Mouse (Mus musculus): ENCODE measurements around the gene Ggt5. TPM values are rescaled to one million over a fixed set of nuclear protein-coding genes. Genes with fewer than 3 reads are reported as not detected.
A peak's percentile ranks its signal among the peaks of the same experiment; 100 is the strongest.

Gene Ggt5
- polyA plus RNA-seq, 1 experiment from 2014 or later = 7.9 TPM

GRCm38 (mm10) chr10:75595981-75596380 is 6.8 kb downstream of the Ggt5 start:
- no peak overlapping the region for H3K9ac ChIP-seq
- no peak overlapping the region for H3K4me2 ChIP-seq (replicated peaks)
- H3K36me3 ChIP-seq = no peaks in the 10 kb centered on the region
- no peaks in the 10 kb centered on the region for H3K27me3 ChIP-seq (replicated peaks)
- no peak for ATAC-seq
- H3K27ac ChIP-seq = no peak overlapping the region
- H3K4me1 ChIP-seq (replicated peaks) = peaks cover 12% of the 10 kb centered on the region
- 70% methylated on average over 8 of the region's 8 CpGs for WGBS
- H3K9me3 ChIP-seq = no peaks in the 10 kb centered on the region
- H3K4me3 ChIP-seq (replicated peaks) = no peak overlapping the region

DNA sequence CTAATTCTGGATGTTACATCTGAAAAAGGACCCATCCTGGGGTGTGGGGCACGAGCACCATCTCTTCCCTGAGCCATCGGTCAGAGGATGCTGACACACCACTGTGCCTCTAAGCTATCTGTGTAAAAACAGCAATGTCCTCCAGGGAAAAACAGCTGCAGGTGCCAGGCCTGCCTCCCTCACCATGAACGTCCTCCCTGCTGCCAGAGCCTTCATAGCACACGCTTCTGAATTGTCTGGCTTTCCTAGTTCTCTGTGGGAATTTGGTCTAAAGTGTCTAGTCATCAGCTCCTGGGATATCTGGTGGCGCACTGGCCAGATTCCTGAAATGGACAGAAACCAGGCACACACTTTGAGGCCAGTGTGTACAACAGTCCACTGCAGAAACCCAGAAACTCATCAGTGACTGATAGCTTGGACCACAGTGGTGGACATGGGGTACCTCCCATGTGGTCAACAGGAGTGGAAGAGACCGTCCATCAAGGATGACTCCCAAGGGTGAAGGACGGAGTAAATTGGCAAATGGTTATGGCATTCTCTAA is 11.1 kb downstream of the Ggt5 start:
- Histone ChIP-seq H3K27ac (no peak overlapping the region), H3K4me2 (replicated peaks) (no peak overlapping the region), H3K9me3 (no peaks in the 10 kb centered on the region), H3K4me3 (replicated peaks) (no peak overlapping the region), H3K36me3 (no peaks in the 10 kb centered on the region), H3K9ac (no peak overlapping the region), H3K27me3 (replicated peaks) (no peaks in the 10 kb centered on the region), H3K4me1 (replicated peaks) (no peaks in the 10 kb centered on the region)
- 68% methylated on average over 7 of the region's 7 CpGs for WGBS
- no peak for ATAC-seq

DNA sequence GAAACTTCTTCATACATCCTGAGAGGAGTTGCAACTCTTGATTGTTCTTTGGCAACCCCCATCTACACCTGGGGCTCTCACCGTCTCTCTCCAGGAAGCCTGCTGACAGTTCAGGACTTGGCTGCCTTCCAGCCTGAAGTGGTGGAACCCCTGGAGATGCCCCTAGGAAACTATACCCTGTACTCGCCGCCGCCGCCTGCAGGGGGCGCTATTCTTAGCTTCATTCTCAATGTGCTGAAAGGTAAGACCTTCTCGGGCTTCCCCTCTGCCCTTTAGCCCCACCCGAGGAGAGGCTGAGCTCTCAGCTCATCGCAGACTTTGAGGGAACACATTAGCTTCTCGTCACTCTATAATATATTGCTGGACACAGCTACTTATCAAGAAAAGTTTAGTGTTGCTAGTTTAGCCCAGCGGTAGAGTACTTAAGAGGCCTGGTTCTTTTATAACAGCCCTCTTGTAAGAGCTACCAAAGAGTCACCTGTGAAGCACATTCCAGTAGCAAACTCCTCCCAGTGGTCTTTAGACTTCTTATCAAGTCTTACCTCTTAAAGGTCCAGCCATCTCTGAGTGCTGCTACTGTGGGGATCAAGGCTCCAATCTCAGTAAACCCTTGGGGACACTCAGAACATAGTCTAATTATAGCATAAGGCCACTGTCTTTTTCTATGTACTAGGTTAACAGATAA is 16.2 kb downstream of the Ggt5 start:
- no peaks in the 10 kb centered on the region for H3K27me3 ChIP-seq (replicated peaks)
- WGBS = 30% methylated on average over 11 of the region's 11 CpGs

GRCm38 (mm10) chr10:75607253-75607652 is 18.1 kb downstream of the Ggt5 start:
- 90% methylated on average over 4 of the region's 4 CpGs for WGBS
- Histone ChIP-seq H3K4me1 (replicated peaks) (no peaks in the 10 kb centered on the region), H3K27ac (no peak overlapping the region), H3K36me3 (no peaks in the 10 kb centered on the region), H3K4me3 (replicated peaks) (no peak overlapping the region), H3K27me3 (replicated peaks) (no peaks in the 10 kb centered on the region), H3K9ac (no peak overlapping the region), H3K4me2 (replicated peaks) (no peak overlapping the region), H3K9me3 (no peaks in the 10 kb centered on the region)
- ATAC-seq = no peak

More for the DNA sequence above, 16.2 kb downstream of the Ggt5 start:
- H3K4me3 ChIP-seq (replicated peaks) = no peak overlapping the region
- no peaks in the 10 kb centered on the region for H3K4me1 ChIP-seq (replicated peaks)
- no peaks in the 10 kb centered on the region for H3K9me3 ChIP-seq
- H3K4me2 ChIP-seq (replicated peaks) = no peak overlapping the region
- ATAC-seq = no peak
- H3K9ac ChIP-seq = no peak overlapping the region
- no peak overlapping the region for H3K27ac ChIP-seq
- H3K36me3 ChIP-seq = no peaks in the 10 kb centered on the region

- H3K4me2 ChIP-seq (replicated peaks) = no peak overlapping the region
- H3K36me3 ChIP-seq = no peaks in the 10 kb centered on the region
- H3K27ac ChIP-seq = no peak overlapping the region
- H3K9me3 ChIP-seq = no peaks in the 10 kb centered on the region
- no peaks in the 10 kb centered on the region for H3K4me1 ChIP-seq (replicated peaks)
- no peaks in the 10 kb centered on the region for H3K27me3 ChIP-seq (replicated peaks)
- ATAC-seq = no peak
- whole genome bisulfite sequencing = 90% methylated on average over 11 of the region's 11 CpGs
- H3K9ac ChIP-seq = no peak overlapping the region
- H3K4me3 ChIP-seq (replicated peaks) = no peak overlapping the region
Measured at GRCm38 (mm10) chr10:75608975-75609374, 19.8 kb downstream of the Ggt5 start.

- no peak for ATAC-seq
- no peak overlapping the region for H3K4me3 ChIP-seq (replicated peaks)
Measured at GRCm38 (mm10) chr10:75610486-75610885, 21.3 kb downstream of the Ggt5 start.

DNA sequence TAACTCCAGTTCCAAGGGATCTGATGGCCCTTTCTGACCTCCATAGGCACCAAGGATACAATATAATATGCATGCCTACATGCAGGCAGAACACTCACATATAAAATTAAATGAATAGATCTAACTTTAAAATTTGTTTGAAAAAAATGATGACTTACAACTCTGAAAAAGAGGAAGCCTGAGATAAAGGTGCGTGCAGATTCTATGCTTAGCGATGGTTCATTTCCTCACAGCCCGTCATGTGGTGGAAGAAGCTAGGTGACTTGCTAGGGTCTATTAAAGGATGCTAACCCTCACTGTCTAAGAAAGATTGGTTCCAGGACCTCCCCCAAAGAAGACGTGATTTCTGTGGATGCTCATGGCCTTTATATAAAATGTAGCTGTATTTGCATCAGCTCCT is 26.9 kb downstream of the Ggt5 start:
- no peak for ATAC-seq
- Histone ChIP-seq H3K27ac (no peak overlapping the region), H3K4me1 (replicated peaks) (no peaks in the 10 kb centered on the region), H3K4me3 (replicated peaks) (no peak overlapping the region), H3K9me3 (no peaks in the 10 kb centered on the region), H3K4me2 (replicated peaks) (no peak overlapping the region), H3K9ac (no peak overlapping the region), H3K36me3 (no peaks in the 10 kb centered on the region), H3K27me3 (replicated peaks) (no peaks in the 10 kb centered on the region)
- WGBS = 85% methylated on average over 4 of the region's 4 CpGs

More at GRCm38 (mm10) chr10:75610486-75610885, 21.3 kb downstream of the Ggt5 start:
- Histone ChIP-seq H3K4me1 (replicated peaks) (no peaks in the 10 kb centered on the region), H3K27me3 (replicated peaks) (no peaks in the 10 kb centered on the region), H3K27ac (no peak overlapping the region), H3K4me2 (replicated peaks) (no peak overlapping the region), H3K9ac (no peak overlapping the region), H3K36me3 (no peaks in the 10 kb centered on the region), H3K9me3 (no peaks in the 10 kb centered on the region)
- WGBS = 45% methylated on average over 7 of the region's 7 CpGs

DNA sequence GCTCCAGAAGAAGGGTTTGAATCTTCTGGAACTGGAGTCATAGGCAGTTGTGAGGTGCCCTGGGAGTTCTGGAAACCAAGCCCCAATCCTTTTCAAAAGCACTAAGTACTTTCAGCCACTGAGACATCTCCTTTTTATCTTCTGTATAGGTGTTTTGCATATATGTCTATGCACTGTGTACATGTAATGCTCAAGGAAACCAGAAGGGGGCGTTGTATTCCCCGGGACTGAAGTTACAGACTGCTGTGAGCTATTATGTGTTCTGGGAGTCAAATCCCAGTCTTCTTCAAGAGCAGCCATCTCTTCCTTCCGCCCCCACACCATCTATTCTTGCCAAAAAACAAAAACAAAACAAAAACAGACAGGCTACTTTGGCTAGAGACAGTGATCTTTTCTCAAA is 31.7 kb downstream of the Ggt5 start:
- WGBS = 55% methylated on average over 3 of the region's 3 CpGs
- Histone ChIP-seq H3K27me3 (replicated peaks) (no peaks in the 10 kb centered on the region), H3K4me1 (replicated peaks) (no peaks in the 10 kb centered on the region), H3K9ac (no peak overlapping the region), H3K4me2 (replicated peaks) (no peak overlapping the region), H3K9me3 (no peaks in the 10 kb centered on the region), H3K4me3 (replicated peaks) (no peak overlapping the region), H3K36me3 (no peaks in the 10 kb centered on the region), H3K27ac (no peak overlapping the region)
- no peak for ATAC-seq

DNA sequence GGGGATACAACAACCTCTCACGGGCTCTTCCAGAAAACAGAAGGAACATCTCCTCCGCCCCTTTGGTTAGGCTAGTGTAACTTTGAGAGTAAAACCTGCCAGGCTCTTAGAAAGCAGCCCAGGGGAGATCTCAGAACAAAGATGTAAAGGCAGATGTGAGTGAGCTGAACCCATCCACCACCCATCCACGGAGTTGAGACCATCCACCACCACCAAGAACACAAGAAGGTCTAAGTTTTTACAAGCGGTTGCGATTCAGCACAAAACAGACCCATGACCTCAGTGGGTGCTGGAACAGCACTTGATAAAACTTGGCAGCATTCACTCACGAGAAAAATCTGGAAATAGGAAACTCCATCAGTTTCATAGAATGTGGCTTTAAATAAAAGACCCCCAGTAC is 36.8 kb downstream of the Ggt5 start:
- H3K9me3 ChIP-seq = no peaks in the 10 kb centered on the region
- 37% methylated on average over 6 of the region's 6 CpGs for WGBS
- no peaks in the 10 kb centered on the region for H3K36me3 ChIP-seq
- H3K4me2 ChIP-seq (replicated peaks) = no peak overlapping the region
- H3K9ac ChIP-seq = no peak overlapping the region
- H3K27ac ChIP-seq = no peak overlapping the region
- no peak for ATAC-seq
- no peak overlapping the region for H3K4me3 ChIP-seq (replicated peaks)
- 0 out of 2 replicates have a peak, but pooled peaks cover 3% of the 10 kb centered on the region for H3K4me1 ChIP-seq (replicated peaks)
- no peaks in the 10 kb centered on the region for H3K27me3 ChIP-seq (replicated peaks)

DNA sequence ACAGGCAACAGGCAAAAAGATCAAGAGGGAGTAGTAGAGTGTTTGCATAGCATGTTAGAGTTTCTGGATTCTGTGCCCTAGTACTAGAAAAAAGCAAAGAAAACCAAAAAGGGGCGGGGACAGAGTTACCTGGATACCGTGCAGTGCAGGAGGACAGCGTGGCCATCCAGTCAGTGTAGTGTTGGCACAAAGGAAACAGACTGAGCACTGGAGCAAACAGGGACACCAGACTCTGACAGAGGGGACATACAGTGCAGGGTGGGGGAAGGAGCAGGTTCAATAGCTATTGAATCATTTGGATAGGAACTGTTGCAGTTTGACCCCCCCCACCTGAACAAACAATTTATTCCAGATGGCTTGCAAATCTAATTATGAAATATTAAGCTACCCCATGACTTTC is 37.9 kb downstream of the Ggt5 start:
- 0 out of 2 replicates have a peak, but pooled peaks cover 3% of the 10 kb centered on the region for H3K4me1 ChIP-seq (replicated peaks)
- no peak overlapping the region for H3K4me2 ChIP-seq (replicated peaks)
- H3K9me3 ChIP-seq = no peaks in the 10 kb centered on the region
- H3K27ac ChIP-seq = no peak overlapping the region
- no peak for ATAC-seq
- no peak overlapping the region for H3K9ac ChIP-seq
- WGBS = 57% methylated on average over 3 of the region's 3 CpGs
- H3K27me3 ChIP-seq (replicated peaks) = no peaks in the 10 kb centered on the region
- H3K4me3 ChIP-seq (replicated peaks) = no peak overlapping the region
- H3K36me3 ChIP-seq = no peaks in the 10 kb centered on the region

DNA sequence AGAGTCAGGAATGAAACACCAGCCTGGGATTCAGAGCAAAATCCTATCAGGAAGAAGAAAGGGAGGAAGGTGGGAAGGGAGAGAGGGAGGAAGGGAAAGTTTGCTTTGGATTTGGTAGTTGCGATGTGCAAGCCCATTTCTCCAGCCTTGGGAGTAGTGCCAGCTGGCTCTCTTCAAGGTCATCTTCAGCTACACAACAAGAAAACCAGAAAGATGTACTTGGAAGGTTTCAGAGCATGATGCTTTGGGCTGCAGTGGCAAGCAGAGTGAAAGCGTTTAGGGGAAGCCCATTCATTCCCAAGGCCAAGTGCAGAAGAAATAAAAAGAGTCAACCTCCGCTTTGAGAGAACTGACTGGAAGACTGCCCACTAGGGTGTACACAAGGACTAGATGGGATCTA is 38.4 kb downstream of the Ggt5 start:
- WGBS = 60% methylated on average over 3 of the region's 3 CpGs
- no peaks in the 10 kb centered on the region for H3K9me3 ChIP-seq
- no peak for ATAC-seq
- no peaks in the 10 kb centered on the region for H3K27me3 ChIP-seq (replicated peaks)
- 0 out of 2 replicates have a peak, but pooled peaks cover 3% of the 10 kb centered on the region for H3K4me1 ChIP-seq (replicated peaks)
- H3K4me3 ChIP-seq (replicated peaks) = no peak overlapping the region
- no peaks in the 10 kb centered on the region for H3K36me3 ChIP-seq
- no peak overlapping the region for H3K4me2 ChIP-seq (replicated peaks)
- no peak overlapping the region for H3K9ac ChIP-seq
- H3K27ac ChIP-seq = no peak overlapping the region

DNA sequence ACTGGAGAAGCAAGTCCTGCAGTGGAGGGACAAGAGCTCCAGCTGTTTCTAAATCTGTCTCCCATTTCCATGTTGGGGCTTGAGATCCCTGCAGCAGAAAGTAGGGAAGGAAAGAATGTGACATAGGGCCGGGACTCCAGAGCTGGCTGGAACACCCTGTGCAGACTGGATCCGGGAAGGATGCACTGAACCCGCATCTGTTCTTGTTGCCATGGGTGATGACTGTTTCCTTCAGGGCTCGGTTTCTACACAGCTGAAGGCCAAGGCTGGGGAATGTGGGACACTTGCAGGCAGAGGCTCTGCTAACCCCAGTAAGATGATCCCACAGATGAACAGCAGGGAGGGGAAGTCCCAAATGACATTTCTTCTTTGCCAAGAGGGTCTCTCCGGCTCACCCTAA is 43.5 kb downstream of the Ggt5 start:
- Histone ChIP-seq H3K9me3 (no peaks in the 10 kb centered on the region), H3K27ac (no peak overlapping the region), H3K27me3 (replicated peaks) (no peaks in the 10 kb centered on the region), H3K4me2 (replicated peaks) (no peak overlapping the region), H3K4me3 (replicated peaks) (no peak overlapping the region), H3K4me1 (replicated peaks) (peaks cover 6% of the 10 kb centered on the region; the same call in 1 of the 2 replicates), H3K36me3 (no peaks in the 10 kb centered on the region), H3K9ac (no peak overlapping the region)
- 35% methylated on average over 5 of the region's 5 CpGs for WGBS
- peak; percentile 50; the same call in 1 of the 2 replicates for ATAC-seq

DNA sequence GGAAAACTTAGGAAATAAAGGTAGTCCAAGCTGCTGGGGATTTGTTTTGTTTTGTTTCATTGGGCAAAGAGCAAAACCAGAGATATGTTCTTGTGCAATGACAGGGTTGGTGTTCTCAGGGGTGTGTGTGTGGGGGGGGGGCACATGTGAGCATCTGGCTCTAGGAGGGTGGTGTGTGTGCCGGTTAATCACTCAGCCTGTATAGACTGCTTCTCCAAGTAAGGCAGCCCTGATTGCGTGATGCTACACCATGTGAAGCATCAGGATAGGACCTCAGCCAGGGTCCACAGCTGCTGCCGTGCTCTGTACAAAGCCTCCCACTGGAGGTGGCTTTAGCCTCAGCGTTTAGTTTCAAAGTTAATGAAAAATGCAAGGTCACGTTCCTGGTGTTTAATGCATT is 43.9 kb downstream of the Ggt5 start:
- Histone ChIP-seq H3K4me1 (replicated peaks) (peaks cover 6% of the 10 kb centered on the region; the same call in 1 of the 2 replicates), H3K36me3 (no peaks in the 10 kb centered on the region), H3K9ac (no peak overlapping the region), H3K9me3 (no peaks in the 10 kb centered on the region), H3K27me3 (replicated peaks) (no peaks in the 10 kb centered on the region), H3K4me2 (replicated peaks) (no peak overlapping the region), H3K4me3 (replicated peaks) (no peak overlapping the region), H3K27ac (no peak overlapping the region)
- no peak for ATAC-seq
- 65% methylated on average over 5 of the region's 5 CpGs for WGBS

Measured in intestine, embryonic 15.5 days (tissue).